31 mouse cellular contexts compared by ENCODE assay signal in the genomic region with DNA sequence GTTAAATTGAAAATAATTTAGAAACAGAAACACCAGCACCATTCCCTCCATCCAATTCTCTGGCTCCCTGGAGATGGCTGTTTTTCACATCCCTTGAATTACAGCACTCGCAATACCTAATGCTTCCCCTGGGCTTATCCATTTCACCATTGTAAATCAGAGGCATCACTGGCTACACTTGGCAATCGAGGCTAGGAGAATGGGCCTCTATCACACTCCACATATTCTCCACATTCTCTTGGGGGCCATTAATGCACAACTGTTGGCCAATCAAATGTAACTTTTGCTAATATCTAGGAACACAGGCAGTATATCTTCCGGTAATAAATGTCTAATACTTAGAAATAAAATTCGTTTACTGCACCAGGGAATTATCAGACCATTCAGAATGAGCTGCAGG. TPM values are rescaled to one million over a fixed set of nuclear protein-coding genes. Genes with fewer than 3 reads are reported as not detected.
A peak's percentile ranks its signal among the peaks of the same experiment; 100 is the strongest.
DNase-seq lines count a peak whose midpoint lies in the region; ATAC-seq and TF ChIP-seq lines count a peak whose summit lies in the region.
"Had no signal": no experiment of that assay in that cellular context is flagged by ENCODE, and none has a peak within 500 bp of the region (broad histone marks: within the 10 kb centered on the region; RNA-seq: fewer than 3 reads in every experiment).

No protein-coding gene starts in this region.

- H3K36me3 ChIP-seq in limb, embryonic 11.5 days (ENCODE audit: control insufficient read depth, insufficient read depth, low read length), result no peaks in the 10 kb centered on the region
- no peaks in the 10 kb centered on the region for H3K36me3 ChIP-seq in limb, embryonic 10.5 days
- no peaks in the 10 kb centered on the region for H3K36me3 ChIP-seq in limb, embryonic 14.5 days (ENCODE audit: control insufficient read depth, insufficient read depth, low read length)
- no peaks in the 10 kb centered on the region for H3K36me3 ChIP-seq in neural tube, embryonic 12.5 days
- no peaks in the 10 kb centered on the region for H3K36me3 ChIP-seq in neural tube, embryonic 15.5 days
- H3K36me3 ChIP-seq: embryonic facial prominence, embryonic 10.5 days; embryonic facial prominence, embryonic 13.5 days; forebrain, embryonic 12.5 days; forebrain, embryonic 15.5 days; hindbrain, embryonic 10.5 days; hindbrain, embryonic 15.5 days had no signal

- H3K27ac ChIP-seq in limb, embryonic 11.5 days (replicated peaks; ENCODE audit: low read depth, low read length), result no peak overlapping the region
- H3K27ac ChIP-seq in limb, embryonic 10.5 days, result no peak overlapping the region
- no peak overlapping the region for H3K27ac ChIP-seq in limb, embryonic 14.5 days (replicated peaks; ENCODE audit: low read depth, low read length)
- no peak overlapping the region for H3K27ac ChIP-seq in neural tube, embryonic 12.5 days
- H3K27ac ChIP-seq in neural tube, embryonic 15.5 days (replicated peaks), result no peak overlapping the region
- no peak overlapping the region for H3K27ac ChIP-seq in gastrocnemius, adult 2 months
- H3K27ac ChIP-seq: embryonic facial prominence, embryonic 10.5 days; embryonic facial prominence, embryonic 13.5 days; forebrain, embryonic 12.5 days; forebrain, embryonic 15.5 days; hindbrain, embryonic 10.5 days; hindbrain, embryonic 15.5 days had no signal

- H3K4me2 ChIP-seq in limb, embryonic 11.5 days (ENCODE audit: low read depth, severe bottlenecking), result no peak overlapping the region
- H3K4me2 ChIP-seq in limb, embryonic 14.5 days (replicated peaks; ENCODE audit: low read depth, low read length, severe bottlenecking), result no peak overlapping the region
- H3K4me2 ChIP-seq in neural tube, embryonic 12.5 days (replicated peaks), result no peak overlapping the region
- 0 out of 2 replicates have a peak overlapping the region, but pooled peaks have one; percentile 7 for H3K4me2 ChIP-seq in neural tube, embryonic 15.5 days
- H3K4me2 ChIP-seq: embryonic facial prominence, embryonic 13.5 days; forebrain, embryonic 12.5 days; forebrain, embryonic 15.5 days; heart, embryonic 11.5 days; hindbrain, embryonic 15.5 days had no signal

- H3K4me3 ChIP-seq in limb, embryonic 11.5 days (ENCODE audit: low read depth, low read length), result no peak overlapping the region
- no peak overlapping the region for H3K4me3 ChIP-seq in limb, embryonic 10.5 days
- no peak overlapping the region for H3K4me3 ChIP-seq in limb, embryonic 14.5 days (replicated peaks; ENCODE audit: low read length)
- H3K4me3 ChIP-seq in neural tube, embryonic 12.5 days, result no peak overlapping the region
- no peak overlapping the region for H3K4me3 ChIP-seq in neural tube, embryonic 15.5 days (replicated peaks)
- no peak overlapping the region for H3K4me3 ChIP-seq in gastrocnemius, adult 2 months
- H3K4me3 ChIP-seq: embryonic facial prominence, embryonic 10.5 days; embryonic facial prominence, embryonic 13.5 days; erythroblast, embryonic 14.5 days; forebrain, embryonic 12.5 days; forebrain, embryonic 15.5 days; hindbrain, embryonic 10.5 days; hindbrain, embryonic 15.5 days had no signal

- H3K9ac ChIP-seq in limb, embryonic 11.5 days (ENCODE audit: low read length), result no peak overlapping the region
- no peak overlapping the region for H3K9ac ChIP-seq in limb, embryonic 14.5 days (ENCODE audit: low read depth, low read length, severe bottlenecking)
- H3K9ac ChIP-seq in neural tube, embryonic 12.5 days, result no peak overlapping the region
- no peak overlapping the region for H3K9ac ChIP-seq in neural tube, embryonic 15.5 days (replicated peaks)
- H3K9ac ChIP-seq: embryonic facial prominence, embryonic 13.5 days; forebrain, embryonic 12.5 days; forebrain, embryonic 15.5 days; hindbrain, embryonic 15.5 days had no signal

- no peak for TF ChIP-seq POLR2A in limb, embryonic 14.5 days (IDR thresholded peaks at IDR 0.05; ENCODE audit: borderline replicate concordance, extremely low read depth, insufficient read depth, insufficient read length)

- TF ChIP-seq CTCF in gastrocnemius, adult 2 months (IDR thresholded peaks at IDR 0.05), result no peak

- 0 out of 2 replicates have a peak, but pooled peaks have one; percentile 31 for ATAC-seq in limb, embryonic 11.5 days (ENCODE audit: insufficient number of reproducible peaks, low FRiP score, low TSS enrichment, low read depth)
- ATAC-seq in limb, embryonic 14.5 days (ENCODE audit: low FRiP score, low read depth), result peak; percentile 57; the same call in 1 of the 2 replicates
- ATAC-seq in neural tube, embryonic 12.5 days (ENCODE audit: low FRiP score, low read depth), result peak; percentile 97
- ATAC-seq in neural tube, embryonic 15.5 days (ENCODE audit: low FRiP score), result peak; percentile 81
- ATAC-seq: CD4-positive, CD25-positive, alpha-beta regulatory T cell, adult 4 months; forebrain, embryonic 15.5 days had no signal

- no peaks in the 10 kb centered on the region for H3K9me3 ChIP-seq in limb, embryonic 11.5 days (ENCODE audit: control insufficient read depth, low read length)
- no peaks in the 10 kb centered on the region for H3K9me3 ChIP-seq in limb, embryonic 10.5 days (replicated peaks)
- no peaks in the 10 kb centered on the region; the same call in 1 of the 2 replicates for H3K9me3 ChIP-seq in limb, embryonic 14.5 days (ENCODE audit: control insufficient read depth, low read length)
- H3K9me3 ChIP-seq in neural tube, embryonic 12.5 days, result peaks cover 7% of the 10 kb centered on the region
- H3K9me3 ChIP-seq in neural tube, embryonic 15.5 days (replicated peaks), result no peaks in the 10 kb centered on the region
- H3K9me3 ChIP-seq: embryonic facial prominence, embryonic 13.5 days; forebrain, embryonic 12.5 days; forebrain, embryonic 15.5 days; hindbrain, embryonic 15.5 days had no signal

- no peak for DNase-seq in limb, embryonic 11.5 days (ENCODE audit: low spot score)
- DNase-seq in limb, embryonic 10.5 days (ENCODE audit: low spot score), result no peak
- peak; percentile 43 for DNase-seq in limb, embryonic 14.5 days (ENCODE audit: low spot score)
- DNase-seq in right cerebral cortex, postnatal 10 days (ENCODE audit: low spot score in 2 of 2), result no peak
- DNase-seq in gastrocnemius, adult 2 months, result no peak
- DNase-seq: adrenal gland, adult 2 months; adrenal gland, postnatal 14 days; cerebellum, adult 11 months; cerebellum, adult 2 months; cerebellum, adult 9-11 months; cerebellum, postnatal 25 days; embryo, embryonic 11 days; gastrocnemius, postnatal 10 days; gastrocnemius, postnatal 36 days had no signal

- intact Hi-C loops in gastrocnemius, adult 2 months (cut with DNase I), result no loop called here

- H3K27me3 ChIP-seq in limb, embryonic 11.5 days (ENCODE audit: control insufficient read depth, insufficient read depth, low read length), result no peaks in the 10 kb centered on the region
- H3K27me3 ChIP-seq in limb, embryonic 10.5 days (ENCODE audit: low read depth, poor library complexity, severe bottlenecking), result no peaks in the 10 kb centered on the region
- H3K27me3 ChIP-seq in limb, embryonic 14.5 days (ENCODE audit: control insufficient read depth, insufficient read depth, low read length), result no peaks in the 10 kb centered on the region
- no peaks in the 10 kb centered on the region for H3K27me3 ChIP-seq in neural tube, embryonic 12.5 days (replicated peaks)
- H3K27me3 ChIP-seq in neural tube, embryonic 15.5 days (replicated peaks), result no peaks in the 10 kb centered on the region
- H3K27me3 ChIP-seq: embryonic facial prominence, embryonic 13.5 days; forebrain, embryonic 12.5 days; forebrain, embryonic 15.5 days; hindbrain, embryonic 15.5 days had no signal

- 73% methylated on average over 4 of the region's 4 CpGs for WGBS in limb, embryonic 11.5 days
- 86% methylated on average over 4 of the region's 4 CpGs for WGBS in limb, embryonic 10.5 days
- 53% methylated on average over 4 of the region's 4 CpGs for WGBS in limb, embryonic 14.5 days
- 48% methylated on average over 4 of the region's 4 CpGs for WGBS in neural tube, embryonic 12.5 days
- WGBS in neural tube, embryonic 15.5 days, result 24% methylated on average over 4 of the region's 4 CpGs

- H3K4me1 ChIP-seq in limb, embryonic 11.5 days (ENCODE audit: control insufficient read depth, insufficient read depth, low read length), result no peaks in the 10 kb centered on the region
- H3K4me1 ChIP-seq in limb, embryonic 10.5 days, result no peaks in the 10 kb centered on the region
- H3K4me1 ChIP-seq in limb, embryonic 14.5 days (ENCODE audit: control insufficient read depth, insufficient read depth, low read length), result no peaks in the 10 kb centered on the region
- H3K4me1 ChIP-seq in neural tube, embryonic 12.5 days, result no peaks in the 10 kb centered on the region
- H3K4me1 ChIP-seq in neural tube, embryonic 15.5 days, result peaks cover 5% of the 10 kb centered on the region
- H3K4me1 ChIP-seq: embryonic facial prominence, embryonic 10.5 days; embryonic facial prominence, embryonic 13.5 days; forebrain, embryonic 12.5 days; forebrain, embryonic 15.5 days; hindbrain, embryonic 10.5 days; hindbrain, embryonic 15.5 days had no signal

RNA-seq across cellular contexts. Expression of gene Riox2, which starts 8.0 kb away (rescaled TPM):
- polyA plus RNA-seq in limb, embryonic 11.5 days (2014; fragmentation: Nextera tagmentation; extraction: Ambion mirVana), result 31.2 and 34.9 TPM in 2 replicates
- polyA plus RNA-seq in limb, embryonic 10.5 days (2016; fragmentation: Nextera tagmentation; extraction: Ambion mirVana), result 36.6 and 40.6 TPM in 2 replicates
- polyA plus RNA-seq in limb, embryonic 14.5 days (2012; rRNA removed), result 15.4 and 18.3 TPM in 2 replicates
- polyA plus RNA-seq in limb, embryonic 14.5 days (2014; fragmentation: Nextera tagmentation; extraction: Ambion mirVana), result 30.4 and 32.4 TPM in 2 replicates
- 20.1 and 20.9 TPM in 2 replicates for polyA plus RNA-seq in neural tube, embryonic 12.5 days (2016; fragmentation: Nextera tagmentation; extraction: Ambion mirVana)
- 15.4 and 19.9 TPM in 2 replicates for polyA plus RNA-seq in neural tube, embryonic 15.5 days (2015; fragmentation: Nextera tagmentation; extraction: Ambion mirVana)
- total RNA-seq in gastrocnemius, adult 2 months (2021), result 10 to 100 TPM; 11.6 to 15.2 TPM

RNA-seq across cellular contexts. Expression of gene Gabrr3, which starts 56.4 kb away (rescaled TPM):
- 0.07 and 0.12 TPM in 2 replicates for polyA plus RNA-seq in limb, embryonic 11.5 days (2014; fragmentation: Nextera tagmentation; extraction: Ambion mirVana)
- 0.11 and 0.19 TPM in 2 replicates for polyA plus RNA-seq in limb, embryonic 10.5 days (2016; fragmentation: Nextera tagmentation; extraction: Ambion mirVana)
- 0.01 and 0.06 TPM in 2 replicates for polyA plus RNA-seq in limb, embryonic 14.5 days (2012; rRNA removed)
- 0.07 TPM in 1 of 2 replicates, not detected in the other for polyA plus RNA-seq in limb, embryonic 14.5 days (2014; fragmentation: Nextera tagmentation; extraction: Ambion mirVana)
- 0.06 TPM in 1 of 2 replicates, not detected in the other for polyA plus RNA-seq in neural tube, embryonic 12.5 days (2016; fragmentation: Nextera tagmentation; extraction: Ambion mirVana)
- polyA plus RNA-seq in neural tube, embryonic 15.5 days (2015; fragmentation: Nextera tagmentation; extraction: Ambion mirVana), result not detected in 2 replicates
- total RNA-seq in gastrocnemius, adult 2 months (2021), result not detected
- total RNA-seq: adrenal gland, adult 2 months; adrenal gland, postnatal 14 days; adrenal gland, postnatal 4 days; gastrocnemius, postnatal 10 days; gastrocnemius, postnatal 36 days; granulocyte monocyte progenitor cell, adult 5-6 weeks; MEL had no signal
- polyA plus RNA-seq: adrenal gland, adult 2 months; C2C12; CD4-positive, CD25-positive, alpha-beta regulatory T cell, adult 4 months; forebrain, embryonic 12.5 days; heart, embryonic 11.5 days; heart, embryonic 14.5 days; heart, postnatal 0 days; hindbrain, embryonic 15.5 days had no signal

Comparison
In these comparisons a context has a peak if more than half of its experiments do, and no peak if none do; other contexts are left out.
1. ATAC-seq: peak in every context shown above with its lines; median percentile 97 in neural tube, embryonic 12.5 days; 81 in neural tube, embryonic 15.5 days; 57 in limb, embryonic 14.5 days; 31 in limb, embryonic 11.5 days.